Mouse (Mus musculus) MEL (cell line): ENCODE measurements around the gene Zc3h10. TPM values are rescaled to one million over a fixed set of nuclear protein-coding genes. Genes with fewer than 3 reads are reported as not detected.

Source experiments
- DNase-seq: peaks from one replicate; pipeline ENCODE4 v3.0.0; 2011; ENCODE audit warnings: low read depth, low spot score
- H3K27ac ChIP-seq: 2 replicates; pipeline ENCODE4 v1.5.1; 2012; ENCODE audit warnings: low read depth, mild to moderate bottlenecking, control low read depth, low read length, moderate library complexity; ENCODE audit not compliant: control insufficient read depth
- H3K27me3 ChIP-seq, 2 experiments: fragments of 150-350 bp in 1 of 2; sonication (generic) in 1 of 2; 2 replicates each; pipeline ENCODE4 v1.6.1; 2012; ENCODE audit warnings: low read length in 2 of 2, mild to moderate bottlenecking in 2 of 2, improper control_type of control experiment in 1 of 2, moderate library complexity in 1 of 2; ENCODE audit not compliant: insufficient read depth in 2 of 2, control insufficient read depth in 1 of 2
- H3K36me3 ChIP-seq, 2 experiments: 2 replicates each; pipeline ENCODE4 v1.6.1; 2012 to 2014; ENCODE audit warnings: low read length in 2 of 2, improper control_type of control experiment in 1 of 2, inconsistent platforms in 1 of 2, mild to moderate bottlenecking in 1 of 2; ENCODE audit not compliant: insufficient read depth in 2 of 2, control insufficient read depth in 1 of 2
- H3K4me1 ChIP-seq, 2 experiments: fragments of 150-350 bp in 1 of 2; sonication (generic) in 1 of 2; 2 replicates each; pipeline ENCODE4 v1.6.1; 2012; ENCODE audit warnings: low read length in 2 of 2, improper control_type of control experiment in 1 of 2, mild to moderate bottlenecking in 1 of 2; ENCODE audit not compliant: insufficient read depth in 2 of 2, control insufficient read depth in 1 of 2
- H3K4me3 ChIP-seq, 2 experiments: fragments of 150-350 bp in 1 of 2; sonication (generic) in 1 of 2; 2 replicates each; pipeline ENCODE4 v1.5.1; 2012; ENCODE audit warnings: low read depth in 2 of 2, low read length in 2 of 2, mild to moderate bottlenecking in 2 of 2, moderate library complexity in 2 of 2, control low read depth in 1 of 2, improper control_type of control experiment in 1 of 2; ENCODE audit not compliant: control insufficient read depth in 1 of 2, insufficient read depth in 1 of 2
- H3K79me2 ChIP-seq: 2 replicates; pipeline ENCODE4 v1.6.1; 2012; ENCODE audit warnings: mild to moderate bottlenecking, low read length, moderate library complexity; ENCODE audit not compliant: control insufficient read depth, poor library complexity, insufficient read depth
- H3K9ac ChIP-seq: 2 replicates; pipeline ENCODE4 v1.6.1; 2012; ENCODE audit warnings: low read depth, mild to moderate bottlenecking, control low read depth, low read length, moderate library complexity; ENCODE audit not compliant: control insufficient read depth, poor library complexity, severe bottlenecking
- H3K9me3 ChIP-seq: fragments of 150-350 bp; sonication (generic); replicated peaks from 2 replicates; pipeline ENCODE4 v1.6.1; 2012; ENCODE audit warnings: mild to moderate bottlenecking, low read length, improper control_type of control experiment, moderate library complexity; ENCODE audit not compliant: insufficient read depth
- BHLHE40 ChIP-seq: IDR thresholded peaks from 2 replicates; pipeline ENCODE4 v1.6.1; 2012; ENCODE audit warnings: low read depth, mild to moderate bottlenecking, inconsistent platforms, low read length, improper control_type of control experiment, borderline replicate concordance
- CHD1 ChIP-seq: IDR thresholded peaks from 2 replicates; pipeline ENCODE4 v1.6.1; 2012; ENCODE audit warnings: low read depth, mild to moderate bottlenecking, inconsistent platforms, low read length, improper control_type of control experiment
- ELF1 ChIP-seq: IDR thresholded peaks from 2 replicates; pipeline ENCODE4 v1.6.1; 2014; ENCODE audit warnings: low read depth, mild to moderate bottlenecking, inconsistent platforms, low read length, improper control_type of control experiment, moderate library complexity
- EP300 ChIP-seq, 2 experiments: IDR thresholded peaks; 2 replicates each; pipeline ENCODE4 v1.6.1; 2011; ENCODE audit warnings: improper control_type of control experiment in 2 of 2, low read length in 2 of 2, low read depth in 1 of 2, mild to moderate bottlenecking in 1 of 2
- GABPA ChIP-seq: IDR thresholded peaks from 2 replicates; pipeline ENCODE4 v1.6.1; 2012; ENCODE audit warnings: low read depth, mild to moderate bottlenecking, inconsistent platforms, low read length, improper control_type of control experiment, moderate library complexity
- MAFK ChIP-seq: IDR thresholded peaks from 2 replicates; pipeline ENCODE4 v1.6.1; 2011; ENCODE audit warnings: low read depth, mild to moderate bottlenecking, low read length, improper control_type of control experiment, borderline replicate concordance
- MAX ChIP-seq: IDR thresholded peaks from 2 replicates; pipeline ENCODE4 v1.6.1; 2011; ENCODE audit warnings: low read length, improper control_type of control experiment
- MAZ ChIP-seq: IDR thresholded peaks from 2 replicates; pipeline ENCODE4 v1.6.1; 2012; ENCODE audit warnings: low read depth, mild to moderate bottlenecking, inconsistent platforms, low read length, improper control_type of control experiment
- MEF2A ChIP-seq: IDR thresholded peaks from 2 replicates; pipeline ENCODE4 v1.6.1; 2014; ENCODE audit warnings: low read depth, mild to moderate bottlenecking, inconsistent platforms, low read length, improper control_type of control experiment; ENCODE audit not compliant: poor library complexity, insufficient replicate concordance, severe bottlenecking; ENCODE audit errors: extremely low read depth
- NELFE ChIP-seq: IDR thresholded peaks from 2 replicates; pipeline ENCODE4 v1.6.1; 2011; ENCODE audit warnings: low read depth, low read length, improper control_type of control experiment
- NRF1 ChIP-seq: IDR thresholded peaks from 2 replicates; pipeline ENCODE4 v1.6.1; 2014; ENCODE audit warnings: low read depth, mild to moderate bottlenecking, inconsistent platforms, low read length, improper control_type of control experiment, moderate library complexity; ENCODE audit not compliant: poor library complexity, insufficient read depth, severe bottlenecking
- POLR2AphosphoS5 ChIP-seq: IDR thresholded peaks from 2 replicates; pipeline ENCODE4 v1.6.1; 2012; ENCODE audit warnings: low read depth, borderline replicate concordance, mild to moderate bottlenecking, inconsistent platforms, low read length, moderate library complexity, mixed read lengths
- TAL1 ChIP-seq: IDR thresholded peaks from 2 replicates; pipeline ENCODE4 v1.6.1; 2012; ENCODE audit warnings: mild to moderate bottlenecking, inconsistent platforms, low read length, moderate library complexity, mixed read lengths
- polyA plus RNA-seq, 2 experiments: library from polyadenylated mRNA; stranded (reverse) in 1 of 2; unstranded in 1 of 2; fragments of >175 nt in 1 of 2; fragments of >200 nt in 1 of 2; gene quantifications; 2 replicates each; pipeline versions ENCODE4 v1.2.1 to v1.2.4; 2012; ENCODE audit warnings: low replicate concordance in 2 of 2, low read depth in 1 of 2; ENCODE audit not compliant: insufficient read length in 2 of 2, insufficient read depth in 1 of 2, missing spikeins in 1 of 2
- total RNA-seq: library from RNA; depleted of rRNA; stranded (reverse); fragments of 300-350 nt; gene quantifications from 2 replicates; pipeline ENCODE4 v1.2.3, GENCODE M21; 2012

The Zc3h10 gene
- total and polyA plus RNA-seq, 3 experiments = 14.6 to 17.3 TPM; not detected in 1

GRCm38 (mm10) chr10:128524111-128524731 is 23.4 kb downstream of the Zc3h10 start:
- Histone ChIP-seq H3K79me2 (peaks cover 8% of the 10 kb centered on the region), H3K27me3 (no peaks in the 10 kb centered on the region), H3K4me3 (peak overlapping the region; percentile 83 to 90), H3K27ac (peak overlapping the region; percentile 71), H3K9ac (peak overlapping the region; percentile 79), H3K36me3 (peaks cover 0 to 10% of the 10 kb centered on the region in 2 experiments; a peak in 3 of 4 replicates), H3K4me1 (peaks cover 5 to 12% of the 10 kb centered on the region in 2 experiments; a peak in 3 of 4 replicates), H3K9me3 (no peaks in the 10 kb centered on the region)
- TF ChIP-seq GABPA (no peak), MAZ (no peak; the same call in 1 of the 2 replicates), NELFE (peak; percentile 20), POLR2AphosphoS5 (no peak), EP300 (IDR thresholded peaks at IDR 0.05; ENCODE audit: low read depth in 1 of 2, low read length in 2 of 2) (0 out of 4 replicates have a peak, but pooled peaks of 1 of the 2 experiments have one; percentile 14), MEF2A (no peak), TAL1 (no peak), BHLHE40 (no peak), MAX (no peak), CHD1 (no peak), NRF1 (peak; percentile 64; the same call in 1 of the 2 replicates)
- DNase-seq = peak; percentile 61

- no peaks in the 10 kb centered on the region for H3K9me3 ChIP-seq
- peaks cover 8% of the 10 kb centered on the region for H3K79me2 ChIP-seq
- no peaks in the 10 kb centered on the region for H3K27me3 ChIP-seq
- peaks cover 3 to 5% of the 10 kb centered on the region in 2 experiments; a peak in 2 of 4 replicates for H3K4me1 ChIP-seq
- TF ChIP-seq ELF1 (no peak), MAFK (no peak), NELFE (no peak)
- H3K27ac ChIP-seq = no peak overlapping the region
- DNase-seq = no peak
- no peak overlapping the region for H3K9ac ChIP-seq
- H3K36me3 ChIP-seq = peaks cover 2 to 8% of the 10 kb centered on the region in 2 experiments; a peak in 3 of 4 replicates
- H3K4me3 ChIP-seq = no peak overlapping the region
These were observed 25.2 kb downstream of the Zc3h10 start for GRCm38 (mm10) chr10:128522351-128522750.
